Mouse (Mus musculus): ENCODE results near the gene Tmem203.

The Tmem203 gene

GRCm38 (mm10) chr2:25255284-25255779, at the start of gene Tmem203:
TSS of gene Tmem203 (plus strand) at chr2:25255439.
- DNase-seq: peak; percentile 80 to 89

GRCm38 (mm10) chr2:25207593-25207992, 47.6 kb upstream of the Tmem203 start:
- DNase-seq: no peak

DNA sequence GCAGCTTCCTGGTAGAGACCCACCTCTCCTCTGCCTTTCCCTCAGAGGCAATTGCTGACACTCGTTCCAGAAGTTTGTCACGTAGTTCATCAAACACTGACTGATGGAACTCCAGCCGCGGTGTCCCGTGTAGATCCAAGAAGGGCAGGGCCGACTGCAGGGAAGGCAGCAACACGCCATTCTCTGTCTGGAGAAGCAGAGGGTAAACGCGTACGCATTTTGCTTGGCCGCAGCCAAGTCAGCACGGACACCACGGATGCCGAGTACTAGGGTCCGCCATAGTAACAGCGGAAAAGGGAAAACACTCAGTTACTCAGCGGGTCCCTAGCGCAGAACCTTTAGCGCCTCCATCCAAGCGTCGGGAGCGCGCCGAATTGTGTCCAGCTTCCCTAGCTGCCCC, 44.6 kb upstream of the Tmem203 start:
- no peak for DNase-seq

- peak; percentile 88 to 92 for DNase-seq
Measured at GRCm38 (mm10) chr2:25211121-25211670, 44.0 kb upstream of the Tmem203 start, which contains the start of gene Nelfb. TSS of gene Nelfb (minus strand) at chr2:25211489.

- DNase-seq: no peak
Measured at GRCm38 (mm10) chr2:25213266-25213865, 41.9 kb upstream of the Tmem203 start.

DNA sequence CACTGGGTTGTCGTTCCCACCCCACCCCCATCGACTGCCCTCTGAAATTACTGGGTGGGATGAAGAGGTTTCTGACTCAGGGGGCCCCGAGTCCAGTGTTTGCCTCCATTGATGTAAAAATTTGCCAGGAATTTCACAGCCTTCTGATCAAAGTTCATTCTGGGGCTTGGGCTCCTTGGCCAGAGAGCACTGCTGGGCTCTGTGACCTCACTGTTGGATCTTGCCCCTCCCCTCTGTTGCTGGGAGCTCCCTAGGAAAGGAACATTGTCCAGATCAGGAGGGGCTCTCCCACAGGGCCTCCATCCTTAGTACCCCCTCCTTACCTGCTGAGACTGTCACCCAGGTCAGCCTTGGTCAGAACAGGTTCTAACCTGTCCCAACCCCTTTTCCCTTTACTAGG, 40.8 kb upstream of the Tmem203 start, which contains the start of gene Stpg3:
Gene Stpg3 (minus strand): TSS at position 194 of the 400 bp plus-strand sequence.
- DNase-seq: peak; percentile 56 to 68

DNA sequence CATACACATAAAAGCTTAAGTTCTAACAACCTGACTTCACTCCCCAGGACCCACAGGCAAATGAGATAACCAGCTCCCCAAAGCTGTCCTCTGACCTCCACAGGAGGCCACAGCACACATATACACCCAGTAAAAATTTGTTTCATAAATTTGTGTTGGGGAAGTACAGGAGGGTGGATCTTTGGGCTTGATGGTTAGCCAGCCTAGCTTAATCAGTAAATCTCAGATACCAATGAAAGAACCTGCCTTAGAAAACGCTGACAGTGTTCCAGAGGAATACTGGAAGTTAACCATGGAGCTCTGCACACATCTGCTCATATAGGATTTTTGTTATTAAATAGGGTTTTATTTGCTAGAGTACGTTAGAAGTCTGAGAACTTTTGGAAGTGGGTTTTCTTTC, 37.6 kb upstream of the Tmem203 start:
- DNase-seq: no peak

GRCm38 (mm10) chr2:25218445-25218844, 36.8 kb upstream of the Tmem203 start, which contains the start of gene Fam166a:
TSS of gene Fam166a (plus strand) at chr2:25218745.
- no peak for DNase-seq

DNA sequence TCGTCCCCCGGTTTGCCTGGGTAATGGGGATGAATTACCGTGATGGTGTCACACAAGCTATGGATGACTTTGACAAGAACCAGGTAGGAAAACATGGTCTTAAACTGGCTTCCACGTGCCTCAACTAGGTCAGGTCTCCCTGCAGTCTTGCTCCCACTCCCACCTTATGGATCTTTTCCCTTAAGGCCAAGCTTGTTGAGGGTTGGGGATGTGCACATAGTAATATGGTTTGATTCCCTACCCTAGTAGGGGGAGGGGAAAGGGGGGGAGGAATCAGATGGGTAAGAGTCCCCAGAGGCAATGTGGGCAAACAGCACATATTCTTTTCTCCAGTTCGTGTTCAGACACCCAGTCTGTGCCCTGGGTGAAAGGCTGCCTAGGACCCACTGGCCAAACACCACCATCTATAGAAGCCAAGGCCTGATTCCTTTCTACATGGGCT, 33.9 kb upstream of the Tmem203 start:
- no peak for DNase-seq

DNA sequence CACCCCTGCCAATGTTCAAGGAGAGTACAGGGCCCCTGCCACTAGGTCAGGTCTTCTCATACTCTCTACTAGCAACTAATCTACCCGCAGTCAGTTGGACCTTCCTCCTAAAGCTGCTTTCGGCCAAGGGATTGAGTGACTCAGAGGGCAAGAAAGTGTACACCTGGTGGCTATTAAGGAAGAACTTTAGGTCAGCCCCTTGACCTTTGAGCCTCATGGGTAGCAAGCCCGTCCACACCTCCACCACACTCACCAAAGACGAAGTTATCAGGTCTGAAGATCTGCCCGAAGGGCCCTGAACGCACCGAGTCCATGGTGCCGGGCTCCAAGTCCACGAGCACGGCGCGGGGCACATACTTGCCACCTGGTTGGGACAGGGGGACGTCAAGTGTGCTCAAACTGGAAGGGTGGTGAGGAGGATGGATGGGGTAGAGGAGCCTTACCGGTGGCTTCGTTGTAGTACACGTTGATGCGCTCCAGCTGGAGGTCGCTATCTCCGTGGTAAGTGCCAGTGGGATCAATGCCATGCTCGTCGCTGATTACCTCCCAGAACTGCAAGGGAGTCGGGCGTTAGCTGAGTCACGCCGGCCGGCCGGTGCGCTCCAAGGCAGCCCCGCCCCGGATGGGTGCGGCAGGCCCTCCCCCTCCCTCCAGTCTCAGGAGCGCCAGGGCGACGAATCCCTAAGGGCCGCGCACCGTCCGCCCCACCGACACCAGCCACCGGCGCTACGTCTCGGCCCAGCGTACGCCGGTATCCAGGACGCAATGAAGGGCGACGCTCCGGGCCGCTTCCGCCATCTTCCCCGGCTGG, 31.4 kb upstream of the Tmem203 start:
- DNase-seq: peak; percentile 79 to 84

GRCm38 (mm10) chr2:25224492-25224765, 30.8 kb upstream of the Tmem203 start, which contains the start of gene Tubb4b:
TSS of gene Tubb4b (minus strand) at chr2:25224702.
- DNase-seq: no peak

- peak; percentile 99 to 100 for DNase-seq
Measured at GRCm38 (mm10) chr2:25224766-25225752, 30.2 kb upstream of the Tmem203 start.

DNA sequence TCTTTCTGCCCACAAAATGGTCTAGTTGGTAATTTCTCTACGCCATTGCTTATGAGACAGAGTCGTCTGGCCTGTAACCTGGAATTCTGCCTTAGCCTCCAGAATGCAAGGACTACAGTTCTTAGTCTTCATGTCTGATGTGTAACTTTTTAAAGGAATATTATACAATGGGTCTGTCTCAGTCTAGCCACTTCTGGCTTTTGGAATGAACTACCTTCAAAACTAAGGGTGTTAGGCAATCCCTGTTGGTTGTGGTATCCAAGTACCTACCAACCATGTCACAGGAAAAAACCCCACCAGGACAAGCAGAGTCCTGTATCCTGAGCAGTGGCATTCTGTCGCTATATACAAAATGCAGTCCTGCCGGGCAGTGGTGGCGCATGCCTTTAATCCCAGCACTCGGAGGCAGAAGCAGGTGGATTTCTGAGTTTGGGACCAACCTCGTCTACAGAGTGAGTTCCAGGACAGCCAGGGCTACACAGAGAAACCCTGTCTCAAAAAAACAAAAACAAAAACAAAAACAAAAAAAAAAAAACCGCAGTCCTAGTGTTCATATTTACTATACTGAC, 29.3 kb upstream of the Tmem203 start:
- no peak for DNase-seq

DNA sequence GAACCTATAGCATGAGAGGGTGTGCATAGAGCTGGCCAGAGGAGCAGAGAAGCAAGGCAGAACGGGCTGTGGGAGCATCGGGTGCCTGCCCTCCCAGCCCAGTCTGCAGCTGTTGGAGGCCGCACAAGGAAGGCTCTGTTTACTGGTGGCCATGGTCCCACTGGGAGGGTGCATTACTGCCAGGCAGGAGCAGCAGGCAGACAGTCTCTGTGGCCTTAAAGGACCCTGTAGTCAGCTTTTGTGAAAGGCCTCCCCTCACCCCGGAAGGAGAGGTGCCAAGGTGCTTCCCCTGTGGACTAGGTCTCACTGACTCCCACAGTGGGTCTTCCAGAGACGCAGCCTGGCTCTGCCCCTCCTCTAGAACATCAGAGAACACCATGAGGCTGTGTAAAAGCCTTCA, 28.4 kb upstream of the Tmem203 start:
- DNase-seq: no peak

DNA sequence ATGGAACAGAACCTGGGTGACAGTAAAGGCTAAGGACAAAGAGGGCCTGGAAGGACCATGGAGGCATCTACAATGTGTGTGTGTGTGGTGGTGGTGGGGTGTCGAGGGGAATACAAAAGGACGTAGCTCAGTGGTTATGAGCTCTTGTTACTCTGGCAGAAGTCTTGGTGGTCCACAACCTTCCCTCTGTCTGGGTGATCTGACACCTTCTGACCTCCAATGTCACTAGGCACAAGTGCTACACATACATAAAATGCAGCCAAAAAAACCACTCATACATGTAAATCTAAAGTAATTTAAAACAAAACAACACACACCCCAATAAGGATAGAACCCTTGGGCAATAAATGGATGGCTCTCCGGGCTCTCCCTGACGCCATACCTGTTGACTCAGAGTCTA, 27.8 kb upstream of the Tmem203 start:
- DNase-seq: no peak

- DNase-seq: peak; percentile 91 to 94
Measured at GRCm38 (mm10) chr2:25228431-25228889, 26.8 kb upstream of the Tmem203 start.

DNA sequence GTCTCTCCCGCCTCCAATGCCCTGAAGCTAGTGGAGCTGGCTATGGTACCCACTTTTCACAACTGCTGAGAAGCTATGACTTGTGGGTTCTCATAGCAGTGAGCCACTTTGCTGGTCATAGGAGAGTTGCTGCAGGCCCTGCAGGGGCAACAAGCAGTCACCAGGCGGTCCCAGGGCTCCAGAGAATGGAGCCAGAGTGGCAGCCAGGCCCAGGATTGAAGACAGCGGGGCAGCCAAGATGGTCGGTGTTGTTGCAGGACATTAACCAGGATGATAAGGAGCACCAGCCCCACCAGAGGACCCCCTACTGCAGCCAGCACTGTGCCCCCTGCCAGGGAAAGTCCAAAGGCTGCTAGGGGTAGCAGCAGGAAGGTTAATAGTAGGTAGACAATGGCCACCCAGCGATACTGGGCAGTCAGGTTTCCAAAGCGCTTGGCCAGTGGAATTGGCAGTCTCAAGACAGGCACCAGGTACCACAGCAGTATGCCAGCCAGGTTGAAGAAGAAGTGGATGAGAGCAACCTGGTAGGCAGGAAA, 26.2 kb upstream of the Tmem203 start:
- no peak for DNase-seq

GRCm38 (mm10) chr2:25229582-25229981, 25.7 kb upstream of the Tmem203 start:
- no peak for DNase-seq

GRCm38 (mm10) chr2:25230581-25230980, 24.7 kb upstream of the Tmem203 start:
- DNase-seq: no peak

GRCm38 (mm10) chr2:25231038-25231437, 24.2 kb upstream of the Tmem203 start:
- DNase-seq: no peak

DNA sequence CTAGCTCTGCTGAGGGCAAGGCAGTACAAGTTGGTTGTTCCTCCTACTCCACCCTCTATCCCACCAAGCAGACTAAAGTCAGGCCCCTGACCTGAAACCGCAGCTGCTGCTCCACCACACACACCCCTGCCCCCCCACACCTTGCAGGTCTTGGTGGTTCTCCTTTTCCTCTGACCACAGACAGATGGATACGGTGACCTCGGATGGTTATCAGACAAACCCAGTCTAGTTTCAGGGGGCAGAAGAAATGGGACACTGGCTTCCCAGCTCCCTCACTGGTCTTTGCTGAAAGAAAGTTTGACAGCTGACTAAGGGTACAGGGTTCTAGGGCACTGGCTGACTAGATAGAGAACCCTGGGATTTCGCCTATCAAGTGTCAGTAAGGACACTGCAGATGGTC, 21.8 kb upstream of the Tmem203 start:
- DNase-seq: no peak

DNA sequence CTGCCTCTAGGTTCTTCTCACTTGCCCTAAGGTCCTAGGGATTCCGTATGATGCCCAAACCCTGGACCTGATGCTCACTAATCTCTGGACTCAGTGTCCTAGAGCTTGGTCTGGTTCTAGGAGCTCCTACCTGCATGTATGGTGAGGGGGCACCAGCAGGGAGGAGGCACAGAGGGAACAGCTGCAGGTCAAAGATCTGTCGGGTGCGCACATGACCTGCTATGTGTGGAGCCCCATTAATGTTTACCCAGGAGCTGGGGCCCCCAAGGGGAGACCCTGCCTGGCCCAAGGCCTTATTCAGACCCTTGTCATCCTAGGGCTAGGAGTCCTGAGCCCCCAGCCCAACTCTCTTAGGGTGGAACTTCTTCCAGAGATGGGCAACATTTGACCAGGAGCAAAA, 21.2 kb upstream of the Tmem203 start, which contains the start of gene Slc34a3:
Gene Slc34a3 (minus strand): TSS at position 315 of the 400 bp plus-strand sequence.
- peak; percentile 62 to 63 for DNase-seq
